Mouse (Mus musculus) thymus, postnatal 4 days (tissue): ENCODE data around the gene Fcrl1.
"Not testable (repeated sequence)": the region's sequence is repeated elsewhere in the genome, so short reads cannot be mapped to it uniquely, and the experiment has no call there.

Source experiments
- DNase-seq: peaks from one replicate; pipeline ENCODE4 v3.0.0; 2021

Fcrl1 gene

GRCm38 (mm10) chr3:87376195-87377165, at the start of gene Fcrl1:
TSS of gene Fcrl1 (plus strand) at chr3:87376387.
- DNase-seq = no peak

GRCm38 (mm10) chr3:87337899-87338298, 38.3 kb upstream of the Fcrl1 start:
- no peak for DNase-seq

GRCm38 (mm10) chr3:87350992-87351391, 25.2 kb upstream of the Fcrl1 start:
- DNase-seq = not testable (repeated sequence)

GRCm38 (mm10) chr3:87357581-87357980, 18.6 kb upstream of the Fcrl1 start, which contains the start of gene Cd5l:
TSS of gene Cd5l (plus strand) at chr3:87357881.
- DNase-seq = no peak

GRCm38 (mm10) chr3:87359215-87359614, 17.0 kb upstream of the Fcrl1 start:
- no peak for DNase-seq

GRCm38 (mm10) chr3:87360466-87360865, 15.7 kb upstream of the Fcrl1 start:
- DNase-seq = no peak

GRCm38 (mm10) chr3:87365691-87366090, 10.5 kb upstream of the Fcrl1 start:
- DNase-seq = no peak

- DNase-seq = no peak
These were observed 8.7 kb upstream of the Fcrl1 start for GRCm38 (mm10) chr3:87367511-87367910.

GRCm38 (mm10) chr3:87369181-87369580, 7.0 kb upstream of the Fcrl1 start:
- no peak for DNase-seq

GRCm38 (mm10) chr3:87377228-87377627, 1.0 kb downstream of the Fcrl1 start:
- DNase-seq = no peak

- no peak for DNase-seq
These were observed 1.5 kb downstream of the Fcrl1 start for GRCm38 (mm10) chr3:87377719-87378118.

- not testable (repeated sequence) for DNase-seq
These were observed 3.6 kb downstream of the Fcrl1 start for GRCm38 (mm10) chr3:87379641-87380315.

GRCm38 (mm10) chr3:87381806-87382712, 5.9 kb downstream of the Fcrl1 start:
- DNase-seq = no peak

- no peak for DNase-seq
These were observed 7.1 kb downstream of the Fcrl1 start for GRCm38 (mm10) chr3:87383308-87383707.

GRCm38 (mm10) chr3:87385105-87385504, 8.9 kb downstream of the Fcrl1 start:
- no peak for DNase-seq

- no peak for DNase-seq
These were observed 14.7 kb downstream of the Fcrl1 start for GRCm38 (mm10) chr3:87390935-87391334.

- DNase-seq = no peak
These were observed 22.6 kb downstream of the Fcrl1 start for GRCm38 (mm10) chr3:87398809-87399208.

GRCm38 (mm10) chr3:87399906-87400305, 23.7 kb downstream of the Fcrl1 start:
- DNase-seq = no peak

GRCm38 (mm10) chr3:87401321-87401720, 25.1 kb downstream of the Fcrl1 start:
- peak; percentile 38 for DNase-seq

GRCm38 (mm10) chr3:87408171-87408570, 32.0 kb downstream of the Fcrl1 start:
- peak; percentile 73 for DNase-seq

- DNase-seq = no peak
These were observed 33.2 kb downstream of the Fcrl1 start for GRCm38 (mm10) chr3:87409196-87409935.

- no peak for DNase-seq
These were observed 34.4 kb downstream of the Fcrl1 start for GRCm38 (mm10) chr3:87410605-87411004.
